Mouse (Mus musculus): ENCODE results near the gene Unc5c. TPM values are rescaled to one million over a fixed set of nuclear protein-coding genes. Genes with fewer than 3 reads are reported as not detected.

Unc5c gene
- total RNA-seq, 2 experiments from 2014 or later, result 0.22 to 0.35 TPM

GRCm38 (mm10) chr3:141797372-141797771 lies 332.4 kb downstream of the Unc5c start:
- intact Hi-C loops (cut with DNase I), result no loop called here
- DNase-seq, result no peak

- no peak for DNase-seq
- intact Hi-C loops (cut with DNase I), result no loop called here
Observed at GRCm38 (mm10) chr3:141797789-141798188, 332.8 kb downstream of the Unc5c start.

GRCm38 (mm10) chr3:141804133-141804532 lies 339.1 kb downstream of the Unc5c start:
- intact Hi-C loops (cut with DNase I), result no loop called here
- DNase-seq, result no peak

GRCm38 (mm10) chr3:141809581-141809980 lies 344.6 kb downstream of the Unc5c start:
- intact Hi-C loops (cut with DNase I), result no loop called here
- DNase-seq, result no peak

GRCm38 (mm10) chr3:141810944-141811343 lies 345.9 kb downstream of the Unc5c start:
- intact Hi-C loops (cut with DNase I), result no loop called here
- no peak for DNase-seq

- intact Hi-C loops (cut with DNase I), result no loop called here
- no peak for DNase-seq
Observed at GRCm38 (mm10) chr3:141811348-141811747, 346.3 kb downstream of the Unc5c start.

- no peak for DNase-seq
- intact Hi-C loops (cut with DNase I), result no loop called here
Observed at GRCm38 (mm10) chr3:141814776-141815175, 349.8 kb downstream of the Unc5c start.

GRCm38 (mm10) chr3:141818615-141819312 lies 353.7 kb downstream of the Unc5c start:
- intact Hi-C loops (cut with DNase I), result no loop called here
- DNase-seq, result no peak

- intact Hi-C loops (cut with DNase I), result no loop called here
- no peak for DNase-seq
Observed at GRCm38 (mm10) chr3:141819331-141819941, 354.4 kb downstream of the Unc5c start.

- intact Hi-C loops (cut with DNase I), result no loop called here
Observed at GRCm38 (mm10) chr3:141828301-141828700, 363.3 kb downstream of the Unc5c start.

GRCm38 (mm10) chr3:141831135-141831534 lies 366.1 kb downstream of the Unc5c start:
- peak; percentile 21 to 40 for DNase-seq
- intact Hi-C loops (cut with DNase I), result no loop called here

More at GRCm38 (mm10) chr3:141828301-141828700, 363.3 kb downstream of the Unc5c start:
- DNase-seq, result no peak

GRCm38 (mm10) chr3:141838864-141839263 lies 373.8 kb downstream of the Unc5c start:
- intact Hi-C loops (cut with DNase I), result no loop called here
- no peak for DNase-seq

- DNase-seq, result no peak
- intact Hi-C loops (cut with DNase I), result no loop called here
Observed at GRCm38 (mm10) chr3:141849206-141849605, 384.2 kb downstream of the Unc5c start.

- no peak for DNase-seq
- intact Hi-C loops (cut with DNase I), result no loop called here
Observed at GRCm38 (mm10) chr3:141850141-141850540, 385.1 kb downstream of the Unc5c start.

GRCm38 (mm10) chr3:141854339-141854738 lies 389.3 kb downstream of the Unc5c start:
- no peak for DNase-seq
- intact Hi-C loops (cut with DNase I), result no loop called here

GRCm38 (mm10) chr3:141857123-141857522 lies 392.1 kb downstream of the Unc5c start:
- intact Hi-C loops (cut with DNase I), result no loop called here
- DNase-seq, result no peak

GRCm38 (mm10) chr3:141862816-141863461 lies 397.9 kb downstream of the Unc5c start:
- intact Hi-C loops (cut with DNase I), result loop anchor here (2.0 kb wide), 1 partner anchor 614 kb away; no protein-coding TSS in a partner anchor
- DNase-seq, result peak in 1 of 2 experiments; percentile 19

GRCm38 (mm10) chr3:141871805-141872204 lies 406.8 kb downstream of the Unc5c start:
- DNase-seq, result no peak
- intact Hi-C loops (cut with DNase I), result no loop called here

- DNase-seq, result no peak
- intact Hi-C loops (cut with DNase I), result no loop called here
Observed at GRCm38 (mm10) chr3:141872337-141873042, 407.5 kb downstream of the Unc5c start.

- intact Hi-C loops (cut with DNase I), result no loop called here
Observed at GRCm38 (mm10) chr3:141882496-141882895, 417.5 kb downstream of the Unc5c start.

GRCm38 (mm10) chr3:141884190-141884589 lies 419.2 kb downstream of the Unc5c start:
- DNase-seq, result no peak
- intact Hi-C loops (cut with DNase I), result no loop called here

More at GRCm38 (mm10) chr3:141882496-141882895, 417.5 kb downstream of the Unc5c start:
- no peak for DNase-seq

All from heart, postnatal 36 days (tissue).